Mouse (Mus musculus) embryo, embryonic 10 days (tissue): Measurements from ENCODE around the gene Reln.
A peak's percentile ranks its signal among the peaks of the same experiment; 100 is the strongest.

Source experiments
- DNase-seq: peaks from one replicate; pipeline ENCODE4 v3.0.0-alpha.2; 2015; ENCODE audit warnings: low spot score

Gene Reln

DNA sequence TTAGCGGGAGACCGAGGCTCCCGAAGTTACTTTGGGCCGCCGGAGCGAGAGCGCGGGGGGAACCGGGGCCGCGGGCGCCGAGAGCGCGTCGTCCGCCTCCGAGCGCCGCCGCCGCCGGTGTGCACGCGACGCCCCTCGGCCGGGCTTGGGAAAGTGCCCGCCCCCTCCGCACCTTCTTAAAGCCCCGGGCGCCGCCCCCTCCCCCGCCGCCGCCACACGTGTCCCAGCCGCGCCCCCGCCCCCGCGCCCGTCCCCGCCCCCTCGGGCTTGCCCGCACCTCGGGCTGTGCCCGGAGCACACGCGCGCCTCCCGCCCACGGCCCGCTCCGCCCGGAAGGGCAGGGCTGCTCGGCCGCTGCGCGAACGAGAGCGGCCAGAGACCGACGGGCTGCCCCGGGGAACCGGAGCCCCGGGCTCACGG lies at the start of gene Reln:
TSS of gene Reln (minus strand) at position 147 of the 420 bp plus-strand sequence.
- peak; percentile 37 for DNase-seq

DNA sequence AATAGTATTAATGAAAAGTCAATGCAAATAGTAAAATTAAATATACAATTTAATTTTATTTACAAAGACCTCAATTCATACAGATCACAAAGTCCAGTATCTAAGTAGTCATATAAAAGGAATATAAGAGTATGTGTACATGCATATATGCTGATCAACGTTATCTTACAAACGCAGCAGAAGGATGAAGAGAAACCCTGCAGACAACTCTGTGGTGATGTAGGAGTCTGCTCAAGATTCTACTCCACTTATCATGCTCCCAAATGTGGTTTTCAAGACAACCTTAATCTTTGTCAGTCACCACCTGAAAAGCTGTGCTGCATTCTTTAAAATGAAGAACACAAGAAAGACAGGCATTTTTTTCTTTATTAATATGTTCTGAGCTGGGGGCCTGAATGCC lies 44.0 kb upstream of the Reln start:
- no peak for DNase-seq

DNA sequence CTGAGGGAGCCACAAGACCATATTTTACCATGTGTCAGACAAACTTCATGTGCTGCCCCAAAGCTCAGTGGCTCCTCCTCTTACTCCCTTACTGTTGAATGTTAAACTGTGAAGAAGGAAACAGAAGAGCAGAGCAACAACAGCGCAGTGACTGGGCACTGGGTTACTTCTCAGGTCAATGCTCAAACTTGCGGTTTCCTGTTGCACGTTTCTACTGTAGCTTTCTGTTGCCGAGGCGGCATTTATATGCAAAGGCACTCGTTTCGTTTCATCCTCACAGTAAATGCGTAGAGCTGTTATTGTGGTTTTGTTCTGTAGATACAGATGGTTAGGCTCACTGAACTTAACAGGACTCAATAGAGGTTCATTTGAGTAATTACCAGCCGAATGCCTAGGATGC lies 16.0 kb upstream of the Reln start:
- DNase-seq: no peak

GRCm38 (mm10) chr5:22348412-22348811 lies 3.9 kb upstream of the Reln start:
- no peak for DNase-seq

DNA sequence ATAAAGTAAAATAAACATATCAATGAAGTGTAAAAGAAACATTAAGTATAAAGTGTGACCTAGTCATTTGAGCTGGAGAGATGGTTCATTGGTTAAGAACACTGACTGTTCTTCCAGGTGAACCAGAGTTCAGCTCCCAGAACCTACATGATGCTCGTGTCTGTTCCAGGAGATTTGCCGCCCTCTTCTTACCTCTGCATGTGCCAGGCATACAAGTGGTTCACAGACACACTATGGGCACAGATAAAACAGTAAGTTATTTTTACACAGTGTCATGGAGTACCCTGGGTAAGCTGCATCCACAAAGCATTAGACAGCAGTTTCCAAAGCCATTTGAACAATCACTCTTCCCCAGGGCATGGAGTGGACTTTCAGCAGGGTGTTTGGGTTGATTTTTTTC lies 3.2 kb upstream of the Reln start:
- DNase-seq: no peak

GRCm38 (mm10) chr5:22345894-22346635 lies 1.6 kb upstream of the Reln start:
- DNase-seq: no peak

GRCm38 (mm10) chr5:22344976-22345651 lies 612 bp upstream of the Reln start:
- peak; percentile 22 for DNase-seq

- DNase-seq: peak; percentile 22
These were observed 503 bp downstream of the Reln start for GRCm38 (mm10) chr5:22343843-22344555.

- DNase-seq: peak; percentile 44
These were observed 1.0 kb downstream of the Reln start for GRCm38 (mm10) chr5:22343536-22343842.

DNA sequence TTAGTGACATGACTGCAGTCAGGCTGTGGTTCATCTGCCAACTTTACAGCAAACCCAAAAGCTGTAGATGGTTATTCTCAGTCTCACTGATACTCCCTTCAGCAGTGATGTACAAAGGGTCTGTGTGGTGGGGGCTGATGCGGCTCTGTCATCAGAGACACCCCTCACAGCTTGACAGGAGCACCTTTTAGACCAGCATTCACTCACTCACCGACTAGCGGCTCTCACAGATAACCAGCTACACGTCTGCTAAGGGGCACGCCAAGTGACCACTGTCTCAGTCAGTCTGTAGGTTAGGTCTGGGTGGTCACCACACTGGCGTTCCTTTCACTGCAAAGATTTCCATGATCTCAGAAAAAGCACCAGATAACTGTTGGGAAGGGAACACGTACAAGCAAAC lies 2.0 kb downstream of the Reln start:
- DNase-seq: no peak

DNA sequence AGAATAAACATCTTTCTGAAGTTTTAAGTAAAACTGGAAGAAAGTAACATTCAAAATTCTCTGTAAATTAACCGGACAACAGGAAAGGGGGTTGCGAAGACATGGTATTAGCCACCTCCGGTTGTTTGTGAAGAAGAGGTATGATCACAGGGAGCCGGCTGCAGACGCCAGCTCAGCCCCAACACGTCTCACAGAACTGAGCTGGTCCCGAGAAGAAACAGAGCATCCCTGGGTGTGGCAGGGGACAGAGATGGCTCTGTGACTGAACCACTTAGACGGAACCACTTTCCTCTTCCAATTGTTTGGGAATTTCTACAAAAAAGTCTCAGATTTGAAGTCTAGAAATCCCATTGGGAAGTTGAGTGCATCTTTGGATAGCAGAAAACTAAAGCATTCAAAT lies 3.5 kb downstream of the Reln start:
- DNase-seq: no peak

DNA sequence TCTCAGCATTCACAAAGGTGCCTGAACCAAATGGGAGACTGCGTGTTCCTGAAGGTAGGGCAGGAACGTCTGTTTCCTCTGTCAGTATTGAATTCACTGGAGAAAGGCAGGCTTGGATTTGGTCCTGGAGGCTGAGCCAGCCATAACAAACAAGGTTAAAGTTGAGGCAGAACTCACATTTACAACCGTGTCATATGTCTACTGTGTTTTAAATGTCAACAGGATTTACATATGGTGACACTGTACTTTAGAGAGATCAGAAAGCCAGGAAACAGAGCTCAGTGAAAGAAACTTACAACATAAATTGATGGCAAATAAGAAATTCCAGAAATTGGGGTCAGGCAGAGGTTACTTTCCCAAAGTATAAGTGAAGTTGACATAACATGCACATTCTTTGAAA lies 9.1 kb downstream of the Reln start:
- no peak for DNase-seq

- DNase-seq: no peak
These were observed 13.7 kb downstream of the Reln start for GRCm38 (mm10) chr5:22330802-22331201.

DNA sequence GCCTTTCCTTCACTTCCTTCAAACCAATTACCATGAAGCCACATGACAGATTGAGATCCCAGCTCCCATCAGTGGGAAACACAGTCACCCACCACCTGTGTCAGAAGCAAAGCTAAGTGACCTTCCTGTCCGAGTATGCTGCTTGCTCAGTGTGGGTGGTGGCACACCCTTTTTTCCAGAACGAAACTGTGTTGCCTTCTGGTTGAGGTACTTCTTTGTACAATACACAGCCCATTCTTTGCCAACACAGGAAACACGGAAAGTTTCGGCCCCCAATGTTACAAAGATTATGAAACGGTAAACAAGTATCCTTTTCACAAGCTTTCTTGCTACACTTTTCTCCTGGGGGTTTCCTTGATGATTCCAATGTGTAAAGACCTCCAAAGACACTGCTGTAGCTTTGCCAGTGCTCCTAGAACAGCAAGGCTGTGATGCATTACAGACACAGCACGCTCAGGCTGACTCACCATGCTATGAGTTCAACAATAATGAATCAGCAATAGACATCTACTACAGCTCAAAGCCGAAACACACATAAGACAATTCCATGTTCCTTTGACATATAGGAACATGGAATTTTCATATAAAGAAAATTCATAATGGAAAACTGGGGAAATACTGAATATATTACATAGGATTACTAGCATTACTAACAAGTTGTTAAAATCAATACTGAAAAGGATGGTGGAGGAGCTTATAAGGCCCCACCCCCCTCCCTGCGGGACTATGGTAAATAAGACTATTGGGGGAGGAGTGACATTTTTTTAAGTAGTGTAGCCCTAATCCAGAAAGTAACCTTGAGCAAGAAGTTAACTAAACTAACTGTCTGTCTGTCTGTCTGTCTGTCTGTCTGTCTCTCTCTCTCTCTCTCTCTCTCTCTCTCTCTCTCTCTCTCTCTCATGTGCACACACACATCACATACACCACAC lies 15.8 kb downstream of the Reln start:
- DNase-seq: no peak

DNA sequence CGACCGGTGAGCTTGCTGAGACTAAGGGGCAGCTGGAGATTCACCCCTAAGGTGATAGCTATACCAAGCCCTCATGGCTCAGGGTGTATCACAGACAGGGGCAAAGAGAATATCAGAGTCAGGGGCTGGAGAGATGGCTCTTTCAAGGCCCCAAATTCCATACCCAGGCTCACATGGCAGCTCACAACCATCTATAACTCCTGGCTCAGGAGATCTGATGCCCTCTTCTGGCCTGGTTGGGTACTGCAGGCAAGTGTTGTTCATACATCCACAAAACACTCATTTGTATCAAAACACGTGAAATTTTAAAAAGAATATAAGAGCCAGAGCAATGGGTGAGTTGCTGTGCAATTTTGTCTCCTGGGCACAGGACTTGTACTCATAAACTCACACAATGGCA lies 17.3 kb downstream of the Reln start:
- peak; percentile 52 for DNase-seq

DNA sequence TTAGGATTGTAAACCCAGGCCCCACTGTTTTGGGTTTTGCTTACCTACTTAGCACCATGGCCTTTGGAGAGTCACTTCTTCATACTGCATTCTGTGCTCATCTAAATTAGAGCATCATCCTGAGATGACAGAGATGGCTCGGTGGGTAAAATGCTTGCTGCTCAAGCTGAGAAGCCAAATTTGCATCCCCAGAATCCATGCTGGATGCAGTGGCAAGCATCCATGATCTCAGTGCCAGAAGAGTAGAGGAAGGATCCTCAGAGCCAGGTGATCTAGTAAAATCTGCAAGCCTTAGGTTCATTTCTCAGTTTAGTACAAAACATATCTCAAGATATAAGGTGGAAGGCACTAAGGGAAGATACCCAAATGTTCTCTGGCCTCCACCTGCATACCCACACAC lies 20.7 kb downstream of the Reln start:
- DNase-seq: no peak

GRCm38 (mm10) chr5:22317807-22318206 lies 26.7 kb downstream of the Reln start:
- DNase-seq: no peak

- DNase-seq: no peak
These were observed 28.0 kb downstream of the Reln start for GRCm38 (mm10) chr5:22316471-22316870.

- DNase-seq: no peak
These were observed 28.5 kb downstream of the Reln start for GRCm38 (mm10) chr5:22315990-22316389.

- no peak for DNase-seq
These were observed 31.5 kb downstream of the Reln start for GRCm38 (mm10) chr5:22312995-22313394.

GRCm38 (mm10) chr5:22311046-22311445 lies 33.5 kb downstream of the Reln start:
- DNase-seq: no peak

DNA sequence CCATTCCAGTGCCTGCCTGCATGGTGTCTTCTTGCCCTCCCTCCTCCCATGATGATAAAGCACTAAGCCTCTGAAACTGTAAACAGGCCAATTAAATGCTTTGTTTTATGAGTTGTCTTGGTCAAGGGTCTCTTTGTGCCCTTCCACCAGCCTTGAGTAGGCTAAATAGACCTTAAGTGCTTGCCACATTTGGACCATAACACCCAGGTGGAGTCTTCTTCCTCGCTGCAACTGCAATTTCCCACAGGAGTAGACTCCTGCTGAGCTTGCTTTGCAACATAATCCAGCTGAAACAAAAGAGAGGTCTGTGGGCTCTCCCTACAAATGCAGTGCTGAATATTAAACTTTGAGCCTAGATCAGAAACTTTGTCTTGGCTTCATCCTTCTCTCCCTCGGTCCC lies 35.5 kb downstream of the Reln start:
- DNase-seq: no peak
